Mouse (Mus musculus): ENCODE data around the gene Snx17. TPM values are rescaled to one million over a fixed set of nuclear protein-coding genes. Genes with fewer than 3 reads are reported as not detected.

Gene Snx17
- polyA plus RNA-seq, 1 experiment = 138 TPM

DNA sequence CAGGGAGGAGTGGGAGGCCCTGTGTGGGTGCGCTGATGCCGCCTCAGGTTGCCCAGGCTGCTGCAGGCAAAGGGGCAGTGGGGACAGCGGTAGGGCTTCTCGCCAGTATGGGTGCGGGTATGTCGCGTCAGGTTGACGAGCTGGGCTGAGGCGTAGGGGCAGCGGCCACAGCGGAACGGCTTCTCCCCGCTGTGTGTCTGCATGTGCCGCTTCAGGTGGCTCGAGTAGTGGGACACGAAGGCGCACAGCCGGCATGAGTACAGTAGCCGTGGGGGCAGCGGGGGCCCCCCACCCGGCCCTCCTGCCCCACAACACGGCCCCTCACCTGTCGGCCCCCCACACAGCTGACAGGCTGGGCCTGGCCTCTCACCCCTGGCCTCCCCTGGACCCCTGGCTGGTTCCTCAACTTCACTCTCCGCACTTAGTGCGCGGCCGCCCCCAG lies 7.3 kb downstream of the Snx17 start:
- Histone ChIP-seq H3ac (ENCODE audit: control insufficient read depth, insufficient read length) (no peak overlapping the region), H3K79me2 (ENCODE audit: control insufficient read depth, insufficient read depth) (peaks cover 12% of the 10 kb centered on the region), H3K36me3 (ENCODE audit: control insufficient read depth, insufficient read depth) (peaks cover 50% of the 10 kb centered on the region), H3K27me3 (ENCODE audit: control insufficient read depth, insufficient read depth, insufficient read length) (no peaks in the 10 kb centered on the region), H3K4me3 (peak overlapping the region; percentile 90), H3K4me2 (ENCODE audit: low read depth) (peak overlapping the region; percentile 81)
- TF ChIP-seq POLR2A (IDR thresholded peaks at IDR 0.05; ENCODE audit: insufficient read length, low read depth) (peak; percentile 50), TCF12 (IDR thresholded peaks at IDR 0.05; ENCODE audit: insufficient read depth, poor library complexity, severe bottlenecking) (no peak), POLR2AphosphoS2 (IDR thresholded peaks at IDR 0.05; ENCODE audit: insufficient read length, low read depth) (peak; percentile 99), SRF (IDR thresholded peaks at IDR 0.05; ENCODE audit: control insufficient read depth, insufficient read length, low read depth) (no peak), MAX (IDR thresholded peaks at IDR 0.05; ENCODE audit: low read depth) (no peak), USF1 (IDR thresholded peaks at IDR 0.05; ENCODE audit: low read depth) (no peak)

DNA sequence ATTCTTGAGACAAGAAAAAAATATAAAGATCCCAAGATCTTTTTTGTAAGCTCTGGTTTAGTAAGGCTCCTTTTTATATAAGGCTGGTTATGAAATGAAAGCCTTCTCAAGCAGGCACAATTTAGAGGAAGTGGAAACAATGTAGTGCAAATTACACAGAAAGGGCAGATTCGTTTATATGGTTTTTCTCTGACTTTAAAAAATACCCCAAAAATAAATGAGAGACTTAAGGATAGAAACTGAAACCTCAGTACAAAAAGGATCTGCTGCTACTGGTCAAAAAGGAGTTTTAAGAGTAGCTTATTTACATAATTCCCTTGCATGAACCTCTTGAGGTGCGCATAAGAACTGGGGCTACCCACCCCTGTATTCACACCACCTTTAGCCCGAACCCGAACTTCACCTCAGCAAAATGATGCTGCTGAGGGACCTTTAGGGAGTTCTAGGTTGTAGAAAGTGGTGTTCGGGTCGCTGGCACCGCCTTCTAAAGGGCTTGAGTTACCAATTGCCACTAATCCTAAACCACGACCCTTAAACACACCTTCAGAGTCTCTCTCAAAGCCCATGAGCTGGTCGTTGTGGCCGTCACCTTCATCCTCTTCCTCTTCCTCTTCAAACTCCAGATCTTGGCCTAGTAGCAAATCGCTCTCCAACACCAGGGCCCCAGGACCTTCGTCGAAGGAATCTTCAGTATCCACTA lies 8.2 kb downstream of the Snx17 start:
- Histone ChIP-seq H3K4me2 (ENCODE audit: low read depth) (peak overlapping the region; percentile 81), H3K4me3 (peak overlapping the region; percentile 90), H3ac (ENCODE audit: control insufficient read depth, insufficient read length) (peak overlapping the region; percentile 34), H3K27me3 (ENCODE audit: control insufficient read depth, insufficient read depth, insufficient read length) (no peaks in the 10 kb centered on the region), H3K79me2 (ENCODE audit: control insufficient read depth, insufficient read depth) (peaks cover 12% of the 10 kb centered on the region), H3K36me3 (ENCODE audit: control insufficient read depth, insufficient read depth) (peaks cover 47% of the 10 kb centered on the region)
- TF ChIP-seq POLR2AphosphoS2 (IDR thresholded peaks at IDR 0.05; ENCODE audit: insufficient read length, low read depth) (peak; percentile 54), TCF12 (IDR thresholded peaks at IDR 0.05; ENCODE audit: insufficient read depth, poor library complexity, severe bottlenecking) (no peak)

DNA sequence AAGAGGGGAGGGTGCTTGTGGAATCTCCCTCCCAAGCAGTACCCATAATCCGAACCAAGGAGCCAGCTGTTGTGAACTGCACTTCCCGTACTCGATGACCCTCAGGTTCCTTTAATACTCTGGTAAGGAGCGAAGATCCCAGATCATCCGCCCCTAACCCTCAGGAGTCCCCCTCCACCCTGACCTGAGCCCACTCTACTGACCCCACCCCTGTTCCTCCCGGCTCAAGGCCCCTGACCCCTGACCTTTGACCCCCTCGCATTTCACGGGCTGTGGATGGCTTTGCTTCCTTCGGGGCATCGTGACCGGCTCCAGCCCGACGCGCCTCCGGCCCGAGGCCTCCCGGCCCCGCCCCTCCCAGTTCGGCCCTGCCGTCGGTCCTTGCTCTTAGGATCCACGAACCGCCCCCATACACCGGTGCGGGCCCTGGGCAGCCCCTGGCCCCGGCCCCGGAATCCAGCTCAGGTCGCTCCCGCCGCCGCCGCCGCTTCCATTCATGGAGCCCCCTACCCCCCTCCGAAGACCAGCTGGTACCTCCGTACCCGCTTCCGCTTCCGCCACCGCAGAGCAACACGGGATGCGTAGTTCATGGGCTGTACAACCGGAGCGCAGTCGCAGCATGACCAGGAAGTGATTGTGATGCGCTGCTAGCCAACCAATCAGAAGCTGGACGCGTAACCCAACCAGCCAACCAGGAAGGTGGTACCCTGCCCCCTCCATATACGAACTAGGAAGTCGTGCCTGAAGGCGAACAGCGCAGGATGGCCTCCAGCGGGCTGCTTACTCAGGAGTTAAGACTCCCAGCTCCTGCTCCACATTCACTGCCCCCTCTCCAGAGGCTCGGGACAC lies 8.9 kb downstream of the Snx17 start, which contains the start of gene Zfp513:
Zfp513 (minus strand) TSS at position 562 of the 849 bp plus-strand sequence.
- peak within 1 kb of the TSS; percentile 90 for H3K4me3 ChIP-seq
- TF ChIP-seq MYOG (IDR thresholded peaks at IDR 0.05; ENCODE audit: control insufficient read depth in 1 of 3, insufficient read depth in 1 of 3, insufficient read length in 2 of 3, low read depth in 2 of 3) (peak in 2 of 3 experiments; percentile 46 to 69), POLR2A (IDR thresholded peaks at IDR 0.05; ENCODE audit: insufficient read length, low read depth) (peak; percentile 75), MAX (IDR thresholded peaks at IDR 0.05; ENCODE audit: low read depth) (no peak), MYOD1 (IDR thresholded peaks at IDR 0.05; ENCODE audit: control insufficient read depth in 1 of 3, insufficient read length in 2 of 3, low read depth in 2 of 3) (peak in 2 of 3 experiments; percentile 22 to 52), POLR2AphosphoS2 (IDR thresholded peaks at IDR 0.05; ENCODE audit: insufficient read length, low read depth) (peak; percentile 99), USF1 (IDR thresholded peaks at IDR 0.05; ENCODE audit: low read depth) (peak; percentile 57), E2F4 (IDR thresholded peaks at IDR 0.05; ENCODE audit: insufficient read depth) (no peak), REST (IDR thresholded peaks at IDR 0.05; ENCODE audit: insufficient read depth, insufficient read length) (no peak)
- H3K79me2 ChIP-seq (ENCODE audit: control insufficient read depth, insufficient read depth) = peaks cover 12% of the 10 kb centered on the region
- peak within 1 kb of the TSS; percentile 90 for H3K4me2 ChIP-seq (ENCODE audit: low read depth)
- peak within 1 kb of the TSS; percentile 34 for H3ac ChIP-seq (ENCODE audit: control insufficient read depth, insufficient read length)
- no peaks in the 10 kb centered on the region for H3K27me3 ChIP-seq (ENCODE audit: control insufficient read depth, insufficient read depth, insufficient read length)
- H3K36me3 ChIP-seq (ENCODE audit: control insufficient read depth, insufficient read depth) = peaks cover 44% of the 10 kb centered on the region

DNA sequence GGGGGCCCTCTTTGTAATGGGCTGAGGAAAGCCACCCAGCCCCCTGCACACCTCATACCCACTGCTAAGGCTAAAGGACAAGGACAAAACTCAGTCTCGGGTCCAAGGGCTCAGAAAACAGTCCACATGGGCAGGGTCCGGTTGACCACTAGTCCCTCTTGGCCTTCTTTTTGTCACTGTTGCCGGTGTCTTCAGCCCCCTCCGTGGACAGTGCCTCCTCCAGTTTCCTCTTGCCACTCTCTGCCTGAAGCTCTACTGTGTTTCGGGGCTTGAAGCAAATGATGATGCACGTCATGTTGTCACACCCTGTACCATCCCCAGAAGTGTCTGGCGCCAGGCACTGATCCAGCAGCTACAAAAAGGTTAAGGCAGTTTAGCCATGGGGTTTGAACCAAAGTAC lies 9.9 kb downstream of the Snx17 start:
- Histone ChIP-seq H3K4me3 (peak overlapping the region; percentile 90), H3K79me2 (ENCODE audit: control insufficient read depth, insufficient read depth) (peaks cover 12% of the 10 kb centered on the region), H3K27me3 (ENCODE audit: control insufficient read depth, insufficient read depth, insufficient read length) (no peaks in the 10 kb centered on the region), H3K4me2 (ENCODE audit: low read depth) (peak overlapping the region; percentile 90), H3ac (ENCODE audit: control insufficient read depth, insufficient read length) (no peak overlapping the region), H3K36me3 (ENCODE audit: control insufficient read depth, insufficient read depth) (peaks cover 44% of the 10 kb centered on the region)
- TF ChIP-seq TCF3 (IDR thresholded peaks at IDR 0.05; ENCODE audit: insufficient read length, low read depth) (no peak), SRF (IDR thresholded peaks at IDR 0.05; ENCODE audit: control insufficient read depth, insufficient read length, low read depth) (no peak), E2F4 (IDR thresholded peaks at IDR 0.05; ENCODE audit: insufficient read depth) (no peak), POLR2A (IDR thresholded peaks at IDR 0.05; ENCODE audit: insufficient read length, low read depth) (no peak), REST (IDR thresholded peaks at IDR 0.05; ENCODE audit: insufficient read depth, insufficient read length) (no peak), POLR2AphosphoS2 (IDR thresholded peaks at IDR 0.05; ENCODE audit: insufficient read length, low read depth) (no peak), TCF12 (IDR thresholded peaks at IDR 0.05; ENCODE audit: insufficient read depth, poor library complexity, severe bottlenecking) (no peak), MAX (IDR thresholded peaks at IDR 0.05; ENCODE audit: low read depth) (no peak), USF1 (IDR thresholded peaks at IDR 0.05; ENCODE audit: low read depth) (no peak), MYOD1 (IDR thresholded peaks at IDR 0.05; ENCODE audit: control insufficient read depth in 1 of 3, insufficient read length in 2 of 3, low read depth in 2 of 3) (no peak), MYOG (IDR thresholded peaks at IDR 0.05; ENCODE audit: control insufficient read depth in 1 of 3, insufficient read depth in 1 of 3, insufficient read length in 2 of 3, low read depth in 2 of 3) (no peak), CEBPB (IDR thresholded peaks at IDR 0.05; ENCODE audit: insufficient read depth, poor library complexity, severe bottlenecking) (no peak)

DNA sequence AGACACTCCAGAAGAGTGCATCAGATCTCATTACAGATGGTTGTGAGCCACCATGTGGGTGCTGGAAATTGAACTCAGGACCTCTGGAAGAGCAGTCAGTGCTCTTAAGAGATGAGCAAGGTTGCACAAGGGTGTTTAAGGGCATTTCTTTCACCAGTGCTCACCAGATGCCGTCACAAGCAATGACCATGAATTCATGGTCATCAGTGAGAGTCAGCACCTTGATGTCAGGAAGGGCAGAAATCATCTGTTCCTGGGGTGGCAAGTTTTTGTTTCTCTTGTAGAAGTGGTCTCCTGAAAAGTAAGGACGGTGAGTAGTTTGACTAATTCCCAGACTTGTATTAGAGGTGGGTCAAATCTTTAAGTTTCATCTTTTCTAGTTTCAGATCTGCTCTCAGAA lies 10.8 kb downstream of the Snx17 start:
- Histone ChIP-seq H3K4me3 (no peak overlapping the region), H3K27me3 (ENCODE audit: control insufficient read depth, insufficient read depth, insufficient read length) (no peaks in the 10 kb centered on the region), H3K79me2 (ENCODE audit: control insufficient read depth, insufficient read depth) (peaks cover 20% of the 10 kb centered on the region), H3K36me3 (ENCODE audit: control insufficient read depth, insufficient read depth) (peaks cover 37% of the 10 kb centered on the region), H3ac (ENCODE audit: control insufficient read depth, insufficient read length) (no peak overlapping the region), H3K4me2 (ENCODE audit: low read depth) (no peak overlapping the region)
- TF ChIP-seq SRF (IDR thresholded peaks at IDR 0.05; ENCODE audit: control insufficient read depth, insufficient read length, low read depth) = no peak
- TF ChIP-seq REST (IDR thresholded peaks at IDR 0.05; ENCODE audit: insufficient read depth, insufficient read length) = no peak
- TF ChIP-seq POLR2AphosphoS2 (IDR thresholded peaks at IDR 0.05; ENCODE audit: insufficient read length, low read depth) = no peak
- no peak for TF ChIP-seq TCF12 (IDR thresholded peaks at IDR 0.05; ENCODE audit: insufficient read depth, poor library complexity, severe bottlenecking)
- TF ChIP-seq MYOG (IDR thresholded peaks at IDR 0.05; ENCODE audit: control insufficient read depth in 1 of 3, insufficient read depth in 1 of 3, insufficient read length in 2 of 3, low read depth in 2 of 3) = no peak
- TF ChIP-seq USF1 (IDR thresholded peaks at IDR 0.05; ENCODE audit: low read depth) = no peak
- TF ChIP-seq E2F4 (IDR thresholded peaks at IDR 0.05; ENCODE audit: insufficient read depth) = no peak
- no peak for TF ChIP-seq MYOD1 (IDR thresholded peaks at IDR 0.05; ENCODE audit: control insufficient read depth in 1 of 3, insufficient read length in 2 of 3, low read depth in 2 of 3)

All from myocyte (in vitro differentiated cells).